Mouse (Mus musculus) neural tube, embryonic 13.5 days (tissue): ENCODE measurements at regions not wholly inside any gene's neighbourhood (a gene's known extent, or its start where the extent isn't known, plus 50 kb on each side); places are given as distances from the start of the nearest gene placed in this dataset.
"Not testable (repeated sequence)": the region's sequence is repeated elsewhere in the genome, so short reads cannot be mapped to it uniquely, and the experiment has no call there.

ENCODE experiments used
- ATAC-seq: fragments of 200-750 bp; cut with Nextera tagmentation; 2 replicates; pipeline ENCODE4 v1.8.0; 2017; ENCODE audit warnings: low read depth, mild to moderate bottlenecking, moderate TSS enrichment, moderate library complexity
- H3K27ac ChIP-seq: fragments of 300-500 bp; sonication (generic); replicated peaks from 2 replicates; pipeline ENCODE4 v1.5.1; 2015; ENCODE audit warnings: moderate library complexity, mild to moderate bottlenecking, inconsistent platforms
- H3K27me3 ChIP-seq: fragments of 300-500 bp; sonication (generic); 2 replicates; pipeline ENCODE4 v1.6.1; 2015; ENCODE audit warnings: mild to moderate bottlenecking, inconsistent platforms
- H3K36me3 ChIP-seq: fragments of 300-500 bp; sonication (generic); 2 replicates; pipeline ENCODE4 v1.6.1; 2015; ENCODE audit warnings: mild to moderate bottlenecking, inconsistent platforms
- H3K4me1 ChIP-seq: fragments of 300-500 bp; sonication (generic); replicated peaks from 2 replicates; pipeline ENCODE4 v1.6.1; 2015; ENCODE audit warnings: inconsistent platforms
- H3K4me2 ChIP-seq: fragments of 300-500 bp; sonication (generic); 2 replicates; pipeline ENCODE4 v1.6.1; 2015; ENCODE audit warnings: inconsistent platforms, mild to moderate bottlenecking, moderate library complexity
- H3K4me3 ChIP-seq: fragments of 300-500 bp; sonication (generic); 2 replicates; pipeline ENCODE4 v1.5.1; 2015; ENCODE audit warnings: mild to moderate bottlenecking, inconsistent platforms
- H3K9ac ChIP-seq: fragments of 300-500 bp; sonication (generic); 2 replicates; pipeline ENCODE4 v1.6.1; 2015; ENCODE audit warnings: moderate library complexity, mild to moderate bottlenecking, inconsistent platforms
- H3K9me3 ChIP-seq: fragments of 300-500 bp; sonication (generic); 2 replicates; pipeline ENCODE4 v1.6.1; 2016; ENCODE audit warnings: inconsistent platforms
- WGBS: fragments of 180-500 bp; shearing (Covaris S2); methylation state at CpG from one replicate; pipeline ENCODE4 v1.1.7; 2015; 5-methylcytosine and 5-hydroxymethylcytosine counted together

GRCm38 (mm10) chr15:93005186-93005585, 269.8 kb downstream of the Gxylt1 start:
- not testable (repeated sequence) for H3K4me3 ChIP-seq, H3K4me2 ChIP-seq
- 88% methylated on average over 5 of the region's 5 CpGs for whole genome bisulfite sequencing

GRCm38 (mm10) chr15:93004551-93004950, 270.4 kb downstream of the Gxylt1 start:
- 84% methylated on average over 7 of the region's 7 CpGs for WGBS
- no peak overlapping the region for H3K4me2 ChIP-seq
- peaks cover 36% of the 10 kb centered on the region for H3K4me1 ChIP-seq
- H3K4me3 ChIP-seq = no peak overlapping the region
- no peak overlapping the region for H3K9ac ChIP-seq
- no peaks in the 10 kb centered on the region for H3K27me3 ChIP-seq
- H3K27ac ChIP-seq = no peak overlapping the region
- ATAC-seq = no peak
- no peaks in the 10 kb centered on the region for H3K9me3 ChIP-seq
- no peaks in the 10 kb centered on the region for H3K36me3 ChIP-seq

More at GRCm38 (mm10) chr15:93005186-93005585, 269.8 kb downstream of the Gxylt1 start:
- not testable (repeated sequence) for H3K9me3 ChIP-seq, ATAC-seq, H3K27me3 ChIP-seq, H3K27ac ChIP-seq, H3K36me3 ChIP-seq, H3K9ac ChIP-seq
- H3K4me1 ChIP-seq = peaks cover 30% of the 10 kb centered on the region

GRCm38 (mm10) chr15:93003233-93003632, 271.7 kb downstream of the Gxylt1 start:
- H3K9me3 ChIP-seq = no peaks in the 10 kb centered on the region
- no peak overlapping the region for H3K4me2 ChIP-seq
- no peak overlapping the region for H3K27ac ChIP-seq
- no peaks in the 10 kb centered on the region for H3K36me3 ChIP-seq
- H3K4me1 ChIP-seq = peaks cover 39% of the 10 kb centered on the region
- no peaks in the 10 kb centered on the region for H3K27me3 ChIP-seq
- 90% methylated on average over 3 of the region's 3 CpGs for WGBS
- ATAC-seq = no peak
- no peak overlapping the region for H3K9ac ChIP-seq
- H3K4me3 ChIP-seq = no peak overlapping the region

GRCm38 (mm10) chr15:93002002-93002904, 272.7 kb downstream of the Gxylt1 start:
- H3K9ac ChIP-seq = peak overlapping the region; percentile 31
- WGBS = 30% methylated on average over 25 of the region's 25 CpGs
- no peaks in the 10 kb centered on the region for H3K9me3 ChIP-seq
- H3K4me1 ChIP-seq = peaks cover 39% of the 10 kb centered on the region
- peak; percentile 54; the same call in 1 of the 2 replicates for ATAC-seq
- peak overlapping the region; percentile 50 for H3K4me2 ChIP-seq
- no peaks in the 10 kb centered on the region for H3K27me3 ChIP-seq
- peak overlapping the region; percentile 4 for H3K4me3 ChIP-seq
- no peaks in the 10 kb centered on the region for H3K36me3 ChIP-seq
- peak overlapping the region; percentile 49; the same call in 1 of the 2 replicates for H3K27ac ChIP-seq

DNA sequence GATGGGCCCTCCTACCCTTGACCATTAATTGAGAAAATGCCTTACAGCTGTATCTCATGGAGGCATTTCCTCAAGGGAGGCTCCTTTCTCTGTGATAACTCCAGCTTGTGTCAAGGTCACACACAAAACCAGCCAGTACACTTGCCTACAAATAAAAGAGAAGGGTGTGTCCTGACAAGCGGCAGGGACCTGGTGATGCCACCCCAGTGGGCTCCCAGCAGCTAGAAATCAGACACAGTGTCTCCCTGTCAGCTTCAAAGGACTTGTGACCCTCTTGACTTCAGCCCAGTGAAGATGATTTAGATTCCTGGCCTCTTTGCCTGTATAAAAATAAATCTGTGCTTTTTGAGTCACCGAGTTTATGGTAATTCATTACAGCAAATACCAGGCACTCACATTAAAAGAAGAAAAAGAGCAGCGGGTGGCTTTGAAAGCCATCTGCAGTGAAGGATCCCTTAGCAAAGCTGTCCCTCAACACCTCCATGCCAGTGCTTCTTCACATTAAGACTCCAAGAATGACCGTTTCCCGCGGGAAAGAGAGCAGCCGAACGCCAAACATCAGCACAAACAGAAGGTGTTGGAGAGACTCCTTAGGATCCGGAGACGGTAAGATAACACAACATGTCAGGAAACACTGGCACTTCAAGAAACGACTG, 273.5 kb downstream of the Gxylt1 start:
- peak overlapping the region; percentile 31 for H3K9ac ChIP-seq
- peak overlapping the region; percentile 59 for H3K27ac ChIP-seq
- no peaks in the 10 kb centered on the region for H3K36me3 ChIP-seq
- peak overlapping the region; percentile 50 for H3K4me2 ChIP-seq
- no peaks in the 10 kb centered on the region for H3K9me3 ChIP-seq
- H3K4me1 ChIP-seq = peaks cover 39% of the 10 kb centered on the region
- 4% methylated on average over 11 of the region's 11 CpGs for WGBS
- peak overlapping the region; percentile 4 for H3K4me3 ChIP-seq
- no peaks in the 10 kb centered on the region for H3K27me3 ChIP-seq
- no peak for ATAC-seq

DNA sequence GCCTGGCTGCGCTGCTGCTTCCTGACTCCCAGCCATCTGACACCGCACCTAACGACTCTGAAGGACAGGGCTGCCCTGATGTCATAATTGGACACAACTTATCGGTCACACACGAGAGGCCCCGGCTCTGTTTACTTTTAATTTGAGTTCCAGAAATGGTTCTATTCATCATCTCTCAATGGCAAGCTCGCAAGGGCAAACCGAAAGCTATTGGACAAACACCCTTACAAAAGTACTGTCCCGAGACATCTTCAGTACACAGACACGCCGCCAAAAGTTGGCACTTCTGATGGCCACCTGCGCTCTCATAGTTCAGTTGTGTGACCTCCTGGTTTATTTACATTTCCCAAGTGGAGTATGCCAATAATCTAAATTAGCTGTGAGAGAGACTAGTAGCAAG, 274.9 kb downstream of the Gxylt1 start:
- no peaks in the 10 kb centered on the region for H3K36me3 ChIP-seq
- no peaks in the 10 kb centered on the region for H3K9me3 ChIP-seq
- H3K4me2 ChIP-seq = peak overlapping the region; percentile 1; the same call in 1 of the 2 replicates
- no peak overlapping the region for H3K27ac ChIP-seq
- 46% methylated on average over 12 of the region's 12 CpGs for WGBS
- no peaks in the 10 kb centered on the region for H3K27me3 ChIP-seq
- no peak for ATAC-seq
- no peak overlapping the region for H3K9ac ChIP-seq
- no peak overlapping the region for H3K4me3 ChIP-seq
- H3K4me1 ChIP-seq = peaks cover 34% of the 10 kb centered on the region

DNA sequence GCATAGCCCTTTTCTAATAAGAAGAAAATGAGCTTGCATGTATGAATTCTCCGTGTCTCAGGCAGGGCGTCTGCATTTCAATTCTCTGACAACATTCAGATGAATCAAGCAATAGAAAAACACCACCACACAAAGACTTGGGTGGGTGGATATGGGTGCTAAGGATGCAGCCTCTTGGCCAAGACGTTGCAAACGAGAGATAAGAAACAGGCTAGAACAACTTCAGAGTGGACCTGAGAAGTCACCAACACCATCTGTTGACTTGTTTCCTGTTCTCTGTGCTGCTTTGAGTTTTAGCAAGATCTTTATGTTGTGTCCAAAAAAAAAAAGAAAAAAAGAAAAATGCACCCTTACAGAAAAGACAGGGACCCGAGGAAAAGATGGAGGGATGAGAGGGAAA, 277.0 kb downstream of the Gxylt1 start:
- WGBS = 82% methylated on average over 5 of the region's 5 CpGs
- no peaks in the 10 kb centered on the region for H3K36me3 ChIP-seq
- H3K4me1 ChIP-seq = peaks cover 44% of the 10 kb centered on the region
- H3K27me3 ChIP-seq = no peaks in the 10 kb centered on the region
- H3K4me2 ChIP-seq = no peak overlapping the region
- H3K27ac ChIP-seq = no peak overlapping the region
- no peak for ATAC-seq
- H3K9ac ChIP-seq = no peak overlapping the region
- H3K9me3 ChIP-seq = no peaks in the 10 kb centered on the region
- H3K4me3 ChIP-seq = no peak overlapping the region

DNA sequence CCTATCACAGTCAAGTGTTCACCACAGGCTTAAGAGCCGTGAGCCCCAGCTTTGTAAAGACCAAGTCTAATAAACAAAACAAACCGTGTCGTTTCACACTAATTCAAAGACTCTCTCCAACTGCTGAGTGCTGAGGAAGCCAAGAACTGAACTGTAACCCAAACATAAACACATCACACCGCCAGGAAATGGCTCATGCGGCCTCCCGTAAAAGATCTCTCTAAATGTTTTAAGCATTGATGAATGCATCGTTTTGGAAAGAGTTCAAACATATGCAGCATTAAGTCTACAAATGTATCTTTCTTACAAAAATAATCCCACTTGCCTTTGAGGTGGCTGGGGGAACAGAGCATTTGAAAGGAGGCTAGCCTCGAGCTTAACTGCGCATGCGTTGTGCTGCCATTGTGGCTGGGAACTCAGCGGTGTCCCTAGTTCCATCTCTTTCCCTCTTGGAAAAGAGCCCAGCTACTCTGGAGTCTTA, 280.7 kb downstream of the Gxylt1 start:
- Histone ChIP-seq H3K27me3 (no peaks in the 10 kb centered on the region), H3K27ac (peak overlapping the region; percentile 61), H3K4me1 (peaks cover 11% of the 10 kb centered on the region), H3K4me2 (no peak overlapping the region), H3K9me3 (no peaks in the 10 kb centered on the region), H3K4me3 (no peak overlapping the region), H3K9ac (no peak overlapping the region), H3K36me3 (no peaks in the 10 kb centered on the region)
- WGBS = 43% methylated on average over 11 of the region's 11 CpGs
- peak; percentile 78 for ATAC-seq

- Histone ChIP-seq H3K4me3 (no peak overlapping the region), H3K4me2 (no peak overlapping the region), H3K36me3 (no peaks in the 10 kb centered on the region), H3K27me3 (no peaks in the 10 kb centered on the region), H3K9me3 (no peaks in the 10 kb centered on the region), H3K4me1 (peaks cover 11% of the 10 kb centered on the region), H3K9ac (no peak overlapping the region), H3K27ac (peak overlapping the region; percentile 61)
- ATAC-seq = peak; percentile 63; the same call in 1 of the 2 replicates
- WGBS = 39% methylated on average over 6 of the region's 6 CpGs
These were observed 281.3 kb downstream of the Gxylt1 start for GRCm38 (mm10) chr15:92993538-92994190.

- Histone ChIP-seq H3K4me2 (no peak overlapping the region), H3K27ac (no peak overlapping the region), H3K36me3 (no peaks in the 10 kb centered on the region), H3K4me3 (no peak overlapping the region), H3K9ac (no peak overlapping the region), H3K9me3 (no peaks in the 10 kb centered on the region), H3K27me3 (no peaks in the 10 kb centered on the region), H3K4me1 (0 out of 2 replicates have a peak, but pooled peaks cover 3% of the 10 kb centered on the region)
- 81% methylated on average over 4 of the region's 4 CpGs for WGBS
- no peak for ATAC-seq
These were observed 299.2 kb downstream of the Gxylt1 start for GRCm38 (mm10) chr15:92975774-92976173.

GRCm38 (mm10) chr15:92974931-92975330, 300.0 kb downstream of the Gxylt1 start:
- 78% methylated on average over 3 of the region's 3 CpGs for WGBS
- Histone ChIP-seq H3K36me3 (no peaks in the 10 kb centered on the region), H3K27ac (no peak overlapping the region), H3K9ac (no peak overlapping the region), H3K4me2 (no peak overlapping the region), H3K9me3 (no peaks in the 10 kb centered on the region), H3K27me3 (no peaks in the 10 kb centered on the region), H3K4me1 (0 out of 2 replicates have a peak, but pooled peaks cover 3% of the 10 kb centered on the region), H3K4me3 (no peak overlapping the region)
- no peak for ATAC-seq
